Comparison of ENCODE assay signal across 30 mouse cellular contexts in genomic region chr8:4263105-4263791, GRCm38 (mm10). TPM values are rescaled to one million over a fixed set of nuclear protein-coding genes. Genes with fewer than 3 reads are reported as not detected.
DNase-seq lines count a peak whose midpoint lies in the region; TF ChIP-seq lines count a peak whose summit lies in the region.
"Had no signal": no experiment of that assay in that cellular context is flagged by ENCODE, and none has a peak within 500 bp of the region (broad histone marks: within the 10 kb centered on the region; RNA-seq: fewer than 3 reads in every experiment).

No protein-coding gene starts in this region.

- no peak for TF ChIP-seq POLR2A in cortical plate, adult 2 months (IDR thresholded peaks at IDR 0.05; ENCODE audit: extremely low read depth, insufficient read depth, low read length)

- no peak overlapping the region for H3K4me3 ChIP-seq in layer of hippocampus, adult 2 months
- no peak overlapping the region for H3K4me3 ChIP-seq in cortical plate, adult 2 months (ENCODE audit: insufficient read depth, low read length)
- H3K4me3 ChIP-seq: embryonic facial prominence, embryonic 12.5 days; hindbrain, embryonic 10.5 days; hindbrain, embryonic 15.5 days; kidney, embryonic 15.5 days; limb, embryonic 13.5 days; lung, embryonic 15.5 days; midbrain, embryonic 10.5 days had no signal

- no peak for TF ChIP-seq CTCF in layer of hippocampus, adult 2 months (conservative IDR thresholded peaks at IDR 0.05)
- no peak for TF ChIP-seq CTCF in cortical plate, adult 2 months (IDR thresholded peaks at IDR 0.05; ENCODE audit: extremely low read depth, insufficient read depth, low read length)

- H3K4me1 ChIP-seq in cortical plate, adult 2 months (ENCODE audit: control insufficient read depth, insufficient read depth, low read length): peaks cover 12% of the 10 kb centered on the region

- no peak for DNase-seq in layer of hippocampus, adult 2 months (ENCODE audit: low spot score in 2 of 2)
- DNase-seq in layer of hippocampus, adult 18-20 months (ENCODE audit: low spot score in 2 of 2): no peak
- DNase-seq in right cerebral cortex, postnatal 36 days (ENCODE audit: low spot score in 2 of 2): peak; percentile 50 to 58
- no peak for DNase-seq in right cerebral cortex, postnatal 4 days
- DNase-seq in adrenal gland, adult 2 months: no peak
- no peak for DNase-seq in gastrocnemius, adult 18-20 months (ENCODE audit: low spot score)
- DNase-seq: adrenal gland, adult 8-10 months; cerebellum, adult 11 months; cerebellum, adult 9-10 months; cerebellum, postnatal 36 days; embryo, embryonic 11 days; gastrocnemius, postnatal 14 days; heart, postnatal 14 days; kidney, adult 11 months; kidney, postnatal 36 days; layer of hippocampus, postnatal 36 days; thymus, adult 18-20 months; thymus, postnatal 25 days had no signal

- H3K27ac ChIP-seq in layer of hippocampus, adult 2 months: peak overlapping the region; percentile 39; the same call in 1 of the 2 replicates
- H3K27ac ChIP-seq in cortical plate, adult 2 months (ENCODE audit: insufficient read depth, low read length): peak overlapping the region; percentile 41; the same call in 1 of the 2 replicates
- H3K27ac ChIP-seq: embryonic facial prominence, embryonic 12.5 days; hindbrain, embryonic 10.5 days; hindbrain, embryonic 15.5 days; kidney, embryonic 15.5 days; limb, embryonic 13.5 days; lung, embryonic 15.5 days; midbrain, embryonic 10.5 days had no signal

RNA-seq across cellular contexts. Expression of gene Ctxn1, which starts 4.2 kb away (rescaled TPM):
- 100 to 1,000 TPM; 515 to 555 TPM for total RNA-seq in layer of hippocampus, adult 2 months (2021)
- total RNA-seq in layer of hippocampus, adult 18-20 months (2021): 100 to 1,000 TPM; 524 to 546 TPM
- polyA plus RNA-seq in cortical plate, adult 2 months (2012; rRNA removed): 1,021 and 1,048 TPM in 2 replicates
- total RNA-seq in adrenal gland, adult 2 months (2021): 1 to 10 TPM; 7.7 to 9.1 TPM
- polyA plus RNA-seq in adrenal gland, adult 2 months (2012; rRNA removed): 18.4 and 21.8 TPM in 2 replicates
- total RNA-seq in gastrocnemius, adult 18-20 months (2021): under 1 TPM; 0.37 to 0.69 TPM

RNA-seq across cellular contexts. Expression of gene Snapc2, which starts 10.4 kb away (rescaled TPM):
- 10 to 100 TPM; 27.7 to 27.8 TPM for total RNA-seq in layer of hippocampus, adult 2 months (2021)
- 10 to 100 TPM; 28.9 to 31.1 TPM for total RNA-seq in layer of hippocampus, adult 18-20 months (2021)
- polyA plus RNA-seq in cortical plate, adult 2 months (2012; rRNA removed): 48.8 and 48.9 TPM in 2 replicates
- total RNA-seq in adrenal gland, adult 2 months (2021): 10 to 100 TPM; 26.6 to 29.4 TPM
- 60.6 and 60.7 TPM in 2 replicates for polyA plus RNA-seq in adrenal gland, adult 2 months (2012; rRNA removed)
- 10 to 100 TPM; 11.9 to 12.5 TPM for total RNA-seq in gastrocnemius, adult 18-20 months (2021)

RNA-seq across cellular contexts. Expression of gene Timm44, which starts 12.5 kb away (rescaled TPM):
- total RNA-seq in layer of hippocampus, adult 2 months (2021): 10 to 100 TPM; 73.9 to 78.8 TPM
- 10 to 100 TPM; 59.1 to 61.4 TPM for total RNA-seq in layer of hippocampus, adult 18-20 months (2021)
- 92.9 and 111 TPM in 2 replicates for polyA plus RNA-seq in cortical plate, adult 2 months (2012; rRNA removed)
- total RNA-seq in adrenal gland, adult 2 months (2021): 10 to 100 TPM; 85.8 to 98.6 TPM
- 69.2 and 76.8 TPM in 2 replicates for polyA plus RNA-seq in adrenal gland, adult 2 months (2012; rRNA removed)
- total RNA-seq in gastrocnemius, adult 18-20 months (2021): 10 to 100 TPM; 58.0 to 58.2 TPM

RNA-seq across cellular contexts. Expression of gene Tgfbr3l, which starts 15.2 kb away (rescaled TPM):
- 10 to 100 TPM; 18.0 to 20.3 TPM for total RNA-seq in layer of hippocampus, adult 2 months (2021)
- total RNA-seq in layer of hippocampus, adult 18-20 months (2021): 10 to 100 TPM in 1 of 2 experiments, 1 to 10 TPM in 1; 8.9 to 12.2 TPM
- 26.4 and 27.5 TPM in 2 replicates for polyA plus RNA-seq in cortical plate, adult 2 months (2012; rRNA removed)
- total RNA-seq in adrenal gland, adult 2 months (2021): 10 to 100 TPM in 1 of 2 experiments, 1 to 10 TPM in 1; 8.2 to 11.4 TPM
- 207 and 268 TPM in 2 replicates for polyA plus RNA-seq in adrenal gland, adult 2 months (2012; rRNA removed)
- total RNA-seq in gastrocnemius, adult 18-20 months (2021): 1 to 10 TPM; 1.2 to 1.7 TPM

RNA-seq across cellular contexts. Expression of gene Gm49320, which starts 24.6 kb away (rescaled TPM):
- total RNA-seq in layer of hippocampus, adult 2 months (2021): 1 to 10 TPM; 1.1 to 2.4 TPM
- under 1 TPM; 0.46 to 0.62 TPM for total RNA-seq in layer of hippocampus, adult 18-20 months (2021)
- 4.8 and 5.8 TPM in 2 replicates for polyA plus RNA-seq in cortical plate, adult 2 months (2012; rRNA removed)
- 1 to 10 TPM; 1.0 to 1.2 TPM for total RNA-seq in adrenal gland, adult 2 months (2021)
- 10.3 and 12.7 TPM in 2 replicates for polyA plus RNA-seq in adrenal gland, adult 2 months (2012; rRNA removed)
- under 1 TPM in 1 of 2 experiments, not detected in 1; 0.14 TPM for total RNA-seq in gastrocnemius, adult 18-20 months (2021)
- total RNA-seq: granulocyte monocyte progenitor cell, adult 5-6 weeks; left cerebral cortex, postnatal 14 days; MEL had no signal
- polyA plus RNA-seq: liver, embryonic 16.5 days had no signal

Comparison
In these comparisons a context has a peak if more than half of its experiments do, and no peak if none do; other contexts are left out.
1. DNase-seq: peak in right cerebral cortex, postnatal 36 days (2 of 2); none in layer of hippocampus, adult 2 months (0 of 2), layer of hippocampus, adult 18-20 months (0 of 2), right cerebral cortex, postnatal 4 days (single experiment), adrenal gland, adult 2 months (single experiment) and gastrocnemius, adult 18-20 months (single experiment).
2. RNA of gene Ctxn1, which starts 4.2 kb away (total RNA-seq): 515 to 555 TPM in layer of hippocampus, adult 2 months and 524 to 546 TPM in layer of hippocampus, adult 18-20 months; 7.7 to 9.1 TPM in adrenal gland, adult 2 months and 0.37 to 0.69 TPM in gastrocnemius, adult 18-20 months; every median in the first group is over 10 times any median in the second.